Comparison of ENCODE assay signal across 11 mouse cellular contexts in the genomic region with DNA sequence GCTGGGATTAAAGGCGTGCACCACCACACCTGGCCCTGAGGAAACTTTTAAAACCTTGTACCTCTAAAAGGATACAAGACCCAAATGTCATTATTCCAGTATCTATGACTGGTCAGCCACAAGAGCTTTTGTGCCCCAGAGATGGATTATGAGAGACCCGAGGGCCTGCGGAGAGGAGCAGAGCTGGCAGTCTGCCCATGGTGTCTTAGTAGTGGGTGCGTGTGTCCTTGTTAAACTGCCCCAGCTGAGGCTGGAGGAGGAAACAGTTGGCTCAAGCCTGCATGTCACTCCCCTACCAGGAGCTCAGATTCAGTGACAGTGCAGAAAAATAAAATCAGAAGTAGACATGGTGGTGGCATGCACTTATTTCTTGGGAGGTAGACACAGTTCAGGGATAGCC. TPM values are rescaled to one million over a fixed set of nuclear protein-coding genes. Genes with fewer than 3 reads are reported as not detected.
A peak's percentile ranks its signal among the peaks of the same experiment; 100 is the strongest.
DNase-seq lines count a peak whose midpoint lies in the region.
"Had no signal": no experiment of that assay in that cellular context is flagged by ENCODE, and none has a peak within 500 bp of the region (broad histone marks: within the 10 kb centered on the region; RNA-seq: fewer than 3 reads in every experiment).

No protein-coding gene starts in this region.

- DNase-seq in adrenal gland, postnatal 10 days = peak; percentile 73
- DNase-seq in adrenal gland, postnatal 4 days (ENCODE audit: low spot score in 2 of 2) = no peak
- peak; percentile 46 for DNase-seq in ovary, adult 18-20 months (ENCODE audit: low spot score)
- no peak for DNase-seq in ovary, postnatal 14 days (ENCODE audit: low spot score)
- DNase-seq in adrenal gland, postnatal 14 days = peak; percentile 69
- DNase-seq in adrenal gland, postnatal 36 days = peak; percentile 73 to 75
- DNase-seq: cerebellum, adult 18-20 months; cerebellum, adult 9-11 months; cerebellum, postnatal 36 days; gastrocnemius, postnatal 14 days; heart, adult 2 months had no signal

RNA-seq across cellular contexts. Expression of a gene that starts 19.1 kb away (rescaled TPM):
- total RNA-seq in adrenal gland, postnatal 10 days (2021) = 1,000 to 10,000 TPM; 1,230 to 1,238 TPM
- 100 to 1,000 TPM; 558 to 634 TPM for total RNA-seq in adrenal gland, postnatal 4 days (2021)
- 1,088 and 1,101 TPM in 2 replicates for total RNA-seq in adrenal gland, postnatal 14 days (2021)
- total RNA-seq in adrenal gland, postnatal 36 days (2021) = 100 to 1,000 TPM; 958 to 992 TPM

RNA-seq across cellular contexts. Expression of a gene that starts 19.4 kb away (rescaled TPM):
- total RNA-seq in adrenal gland, postnatal 10 days (2021) = 10 to 100 TPM; 33.4 to 36.0 TPM
- 10 to 100 TPM; 45.4 to 45.7 TPM for total RNA-seq in adrenal gland, postnatal 4 days (2021)
- 35.1 and 36.7 TPM in 2 replicates for total RNA-seq in adrenal gland, postnatal 14 days (2021)
- total RNA-seq in adrenal gland, postnatal 36 days (2021) = 10 to 100 TPM; 44.5 to 49.6 TPM

RNA-seq across cellular contexts. Expression of a gene that starts 47.5 kb away (rescaled TPM):
- total RNA-seq in adrenal gland, postnatal 10 days (2021) = 10 to 100 TPM; 26.7 to 27.6 TPM
- 10 to 100 TPM; 37.9 to 40.1 TPM for total RNA-seq in adrenal gland, postnatal 4 days (2021)
- 31.3 and 36.4 TPM in 2 replicates for total RNA-seq in adrenal gland, postnatal 14 days (2021)
- 10 to 100 TPM; 46.8 to 47.1 TPM for total RNA-seq in adrenal gland, postnatal 36 days (2021)

Comparison
In these comparisons a context has a peak if more than half of its experiments do, and no peak if none do; other contexts are left out.
1. DNase-seq: peak in adrenal gland, postnatal 10 days (single experiment), ovary, adult 18-20 months (single experiment), adrenal gland, postnatal 14 days (single experiment) and adrenal gland, postnatal 36 days (2 of 2); none in adrenal gland, postnatal 4 days (0 of 2) and ovary, postnatal 14 days (single experiment).